Mouse (Mus musculus): ENCODE results near the gene Olfr50. TPM values are rescaled to one million over a fixed set of nuclear protein-coding genes. Genes with fewer than 3 reads are reported as not detected.

Gene Olfr50
- polyA plus RNA-seq (2015; fragmentation: Nextera tagmentation; extraction: Ambion mirVana): not detected in 2 replicates

DNA sequence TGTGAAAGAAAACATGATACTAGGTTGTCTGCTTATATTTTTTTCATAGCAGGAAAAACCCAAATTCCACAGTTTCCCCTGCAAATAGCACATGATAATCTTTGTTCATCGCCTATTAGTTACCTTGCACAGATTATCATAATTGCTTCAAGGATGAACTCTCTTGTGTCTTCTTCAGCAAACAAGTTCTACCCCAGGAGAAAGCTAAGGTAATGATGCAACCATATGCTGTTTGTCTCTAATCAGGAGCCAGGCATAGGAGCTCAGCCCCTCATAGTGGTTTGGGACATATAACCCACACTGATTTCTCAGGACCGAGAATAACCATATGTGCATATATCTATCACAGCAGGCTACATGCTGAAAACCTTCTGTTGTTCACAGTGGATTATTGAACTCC lies at the start of gene Olfr50:
Olfr50 (plus strand) TSS at position 301 of the 400 bp plus-strand sequence.
- TF ChIP-seq EP300 (IDR thresholded peaks at IDR 0.05; ENCODE audit: low read depth) (no peak), CTCF (IDR thresholded peaks at IDR 0.05; ENCODE audit: low read depth) (no peak)

GRCm38 (mm10) chr2:36783976-36784375 lies 6.4 kb upstream of the Olfr50 start, which contains the start of gene Olfr348:
Gene Olfr348 (plus strand): TSS chr2:36784276.
- no peaks in the 10 kb centered on the region for H3K9me3 ChIP-seq (ENCODE audit: low read length)
- no peaks in the 10 kb centered on the region for H3K4me1 ChIP-seq (ENCODE audit: insufficient read depth)
- no peaks in the 10 kb centered on the region for H3K27me3 ChIP-seq (ENCODE audit: insufficient read depth, low read length)
- no peak within 1 kb of the TSS for H3K4me3 ChIP-seq (ENCODE audit: low read depth, low read length)
- TF ChIP-seq CTCF (IDR thresholded peaks at IDR 0.05; ENCODE audit: low read depth): no peak
- no peak within 1 kb of the TSS for H3K9ac ChIP-seq (replicated peaks)
- H3K4me2 ChIP-seq (ENCODE audit: low read depth, low read length): no peak within 1 kb of the TSS
- 62% methylated on average over 2 of the region's 2 CpGs for WGBS (ENCODE audit: insufficient replicate concordance)
- no peak for DNase-seq
- no peak for ATAC-seq
- H3K27ac ChIP-seq (ENCODE audit: low read depth): no peak within 1 kb of the TSS
- H3K36me3 ChIP-seq (replicated peaks; ENCODE audit: insufficient read depth, low read length): no peaks in the 10 kb centered on the region

More for the DNA sequence above, at the start of gene Olfr50:
- Histone ChIP-seq H3K4me3 (ENCODE audit: low read depth, low read length) (no peak within 1 kb of the TSS), H3K36me3 (replicated peaks; ENCODE audit: insufficient read depth, low read length) (no peaks in the 10 kb centered on the region), H3K9me3 (ENCODE audit: low read length) (peaks cover 2% of the 10 kb centered on the region; the same call in 1 of the 2 replicates), H3K9ac (replicated peaks) (no peak within 1 kb of the TSS), H3K4me1 (ENCODE audit: insufficient read depth) (no peaks in the 10 kb centered on the region), H3K27me3 (ENCODE audit: insufficient read depth, low read length) (no peaks in the 10 kb centered on the region), H3K4me2 (ENCODE audit: low read depth, low read length) (no peak within 1 kb of the TSS), H3K27ac (ENCODE audit: low read depth) (no peak within 1 kb of the TSS)
- ATAC-seq: no peak
- DNase-seq: no peak
- 71% methylated on average over 2 of the region's 2 CpGs for WGBS (ENCODE audit: insufficient replicate concordance)

GRCm38 (mm10) chr2:36816932-36817331 lies 26.6 kb downstream of the Olfr50 start, which contains the start of gene Olfr3:
Gene Olfr3 (minus strand): TSS chr2:36817032.
- no peak for TF ChIP-seq CTCF (IDR thresholded peaks at IDR 0.05; ENCODE audit: low read depth)
- TF ChIP-seq EP300 (IDR thresholded peaks at IDR 0.05; ENCODE audit: low read depth): no peak
- DNase-seq (no peak), ATAC-seq (no peak)
- H3K27ac ChIP-seq (ENCODE audit: low read depth): no peak within 1 kb of the TSS
- no peak within 1 kb of the TSS for H3K4me3 ChIP-seq (ENCODE audit: low read depth, low read length)
- H3K36me3 ChIP-seq (replicated peaks; ENCODE audit: insufficient read depth, low read length): no peaks in the 10 kb centered on the region
- H3K4me2 ChIP-seq (ENCODE audit: low read depth, low read length): no peak within 1 kb of the TSS
- WGBS (ENCODE audit: insufficient replicate concordance): 60% methylated on average over 1 of the region's 1 CpGs
- no peaks in the 10 kb centered on the region for H3K4me1 ChIP-seq (ENCODE audit: insufficient read depth)
- H3K9ac ChIP-seq (replicated peaks): no peak within 1 kb of the TSS
- no peaks in the 10 kb centered on the region for H3K27me3 ChIP-seq (ENCODE audit: insufficient read depth, low read length)
- peaks cover 3% of the 10 kb centered on the region; the same call in 1 of the 2 replicates for H3K9me3 ChIP-seq (ENCODE audit: low read length)

- no peak for ATAC-seq
- Histone ChIP-seq H3K4me2 (ENCODE audit: low read depth, low read length) (no peak within 1 kb of the TSS), H3K36me3 (replicated peaks; ENCODE audit: insufficient read depth, low read length) (no peaks in the 10 kb centered on the region), H3K4me3 (ENCODE audit: low read depth, low read length) (no peak within 1 kb of the TSS), H3K9me3 (ENCODE audit: low read length) (no peaks in the 10 kb centered on the region), H3K27me3 (ENCODE audit: insufficient read depth, low read length) (no peaks in the 10 kb centered on the region), H3K27ac (ENCODE audit: low read depth) (no peak within 1 kb of the TSS), H3K9ac (replicated peaks) (no peak within 1 kb of the TSS), H3K4me1 (ENCODE audit: insufficient read depth) (no peaks in the 10 kb centered on the region)
- TF ChIP-seq EP300 (IDR thresholded peaks at IDR 0.05; ENCODE audit: low read depth): no peak
- DNase-seq: no peak
- WGBS (ENCODE audit: insufficient replicate concordance): 71% methylated on average over 1 of the region's 1 CpGs
These were observed 55.7 kb downstream of the Olfr50 start, which contains the start of gene Olfr350 for GRCm38 (mm10) chr2:36846010-36846409. Gene Olfr350 (plus strand): TSS chr2:36846310.

Other genes with a start within 250 kb of the Olfr50 start
- not detected in 2 replicates for gene Olfr344, start 223.9 kb upstream of the Olfr50 start, polyA plus RNA-seq (2015; fragmentation: Nextera tagmentation; extraction: Ambion mirVana)
- not detected in 2 replicates for gene Olfr345, start 150.5 kb upstream of the Olfr50 start, polyA plus RNA-seq (2015; fragmentation: Nextera tagmentation; extraction: Ambion mirVana)
- not detected in 2 replicates for gene Olfr346, start 104.8 kb upstream of the Olfr50 start, polyA plus RNA-seq (2015; fragmentation: Nextera tagmentation; extraction: Ambion mirVana)
- gene Olfr347, start 58.6 kb upstream of the Olfr50 start, polyA plus RNA-seq (2015; fragmentation: Nextera tagmentation; extraction: Ambion mirVana): not detected in 2 replicates
- gene Olfr348, start 6.3 kb upstream of the Olfr50 start, polyA plus RNA-seq (2015; fragmentation: Nextera tagmentation; extraction: Ambion mirVana): not detected in 2 replicates
- gene Olfr3, start 26.5 kb downstream of the Olfr50 start, polyA plus RNA-seq (2015; fragmentation: Nextera tagmentation; extraction: Ambion mirVana): not detected in 2 replicates
- gene Olfr350, start 55.8 kb downstream of the Olfr50 start, polyA plus RNA-seq (2015; fragmentation: Nextera tagmentation; extraction: Ambion mirVana): not detected in 2 replicates
- gene Olfr351, start 72.1 kb downstream of the Olfr50 start, polyA plus RNA-seq (2015; fragmentation: Nextera tagmentation; extraction: Ambion mirVana): not detected in 2 replicates
- gene Olfr352, start 77.9 kb downstream of the Olfr50 start, polyA plus RNA-seq (2015; fragmentation: Nextera tagmentation; extraction: Ambion mirVana): not detected in 2 replicates
- not detected in 2 replicates for gene Olfr353, start 102.4 kb downstream of the Olfr50 start, polyA plus RNA-seq (2015; fragmentation: Nextera tagmentation; extraction: Ambion mirVana)
- not detected in 2 replicates for gene Olfr354, start 115.1 kb downstream of the Olfr50 start, polyA plus RNA-seq (2015; fragmentation: Nextera tagmentation; extraction: Ambion mirVana)
- gene Olfr355, start 138.4 kb downstream of the Olfr50 start, polyA plus RNA-seq (2015; fragmentation: Nextera tagmentation; extraction: Ambion mirVana): not detected in 2 replicates
- not detected in 2 replicates for gene Olfr356, start 146.6 kb downstream of the Olfr50 start, polyA plus RNA-seq (2015; fragmentation: Nextera tagmentation; extraction: Ambion mirVana)
- not detected in 2 replicates for gene Olfr357, start 203.3 kb downstream of the Olfr50 start, polyA plus RNA-seq (2015; fragmentation: Nextera tagmentation; extraction: Ambion mirVana)
- gene Olfr358, start 218.8 kb downstream of the Olfr50 start, polyA plus RNA-seq (2015; fragmentation: Nextera tagmentation; extraction: Ambion mirVana): not detected in 2 replicates

Data from liver, postnatal 0 days (tissue).